Mouse (Mus musculus) CD4-positive naive resting alpha-beta T cell, adult 76 days (primary cell): ENCODE measurements around the gene Slx4ip. TPM values are rescaled to one million over a fixed set of nuclear protein-coding genes. Genes with fewer than 3 reads are reported as not detected.

Experiments used
- total RNA-seq: library from RNA; stranded (reverse); gene quantifications from one replicate; pipeline ENCODE4 v1.2.4, GENCODE M21; 2023

The Slx4ip gene
- total RNA-seq, result 10.2 TPM

GRCm38 (mm10) chr2:136891068-136891950 is at the start of gene Slx4ip, which contains the start of the genes AL731706.1 and Mkks:
Slx4ip (plus strand) TSS chr2:136891218.
AL731706.1 (minus strand) TSS chr2:136891389.
Mkks (minus strand) TSS chr2:136891389.

GRCm38 (mm10) chr2:136885579-136885978 is 5.4 kb upstream of the Slx4ip start, which contains the start of gene AL731706.2:
AL731706.2 (minus strand) TSS chr2:136885679.

GRCm38 (mm10) chr2:137116025-137116674 is 225.1 kb downstream of the Slx4ip start, which contains the start of gene Jag1:
Jag1 (minus strand) TSS chr2:137116644.

Other genes starting within 250 kb of the Slx4ip start
- not detected for gene Snap25, start 177.8 kb upstream of the Slx4ip start, total RNA-seq
- gene AL731706.2, start 5.5 kb upstream of the Slx4ip start, total RNA-seq, result not detected
- 3.7 TPM for gene AL731706.1, start 171 bp downstream of the Slx4ip start, total RNA-seq
- gene Mkks, start 171 bp downstream of the Slx4ip start, total RNA-seq, result 7.4 TPM
- 0.23 TPM for gene Jag1, start 225.4 kb downstream of the Slx4ip start, total RNA-seq